Mouse (Mus musculus): ENCODE results near the gene Reck. TPM values are rescaled to one million over a fixed set of nuclear protein-coding genes. Genes with fewer than 3 reads are reported as not detected.
A peak's percentile ranks its signal among the peaks of the same experiment; 100 is the strongest.

Gene Reck
- polyA plus RNA-seq, 1 experiment from 2014 or later: 25.7 TPM

DNA sequence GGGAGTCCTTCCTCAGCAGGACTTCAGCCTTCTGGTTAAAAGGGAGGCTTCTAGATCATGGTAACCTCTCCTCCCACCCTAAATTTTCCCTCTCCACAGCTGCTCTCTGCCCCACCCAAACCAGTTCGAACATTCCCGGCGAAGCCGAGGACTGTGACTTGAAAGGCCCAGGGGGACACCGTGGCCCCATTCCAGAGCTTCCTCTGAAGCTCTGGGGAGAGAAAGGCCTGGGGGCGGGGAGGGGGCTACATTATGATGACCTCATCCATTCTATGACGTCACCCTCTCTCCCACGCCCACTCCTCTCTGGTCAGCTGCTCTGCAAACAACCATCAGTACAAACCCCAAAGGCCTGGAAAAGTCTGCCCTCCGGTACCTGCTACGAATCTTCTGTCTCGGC, 107.9 kb downstream of the Reck start, which contains the start of gene Ccin:
Gene Ccin (plus strand): TSS at position 303 of the 400 bp plus-strand sequence.
- H3K27ac ChIP-seq (replicated peaks; ENCODE audit: low read depth, low read length): 0 out of 2 replicates have a peak within 1 kb of the TSS, but pooled peaks have one; percentile 39
- peaks cover 12% of the 10 kb centered on the region for H3K4me1 ChIP-seq (ENCODE audit: control insufficient read depth, insufficient read depth, low read length)
- H3K9me3 ChIP-seq (ENCODE audit: control insufficient read depth, low read length): no peaks in the 10 kb centered on the region
- H3K9ac ChIP-seq (ENCODE audit: low read length): peak within 1 kb of the TSS; percentile 71
- H3K4me2 ChIP-seq (ENCODE audit: low read depth, severe bottlenecking): peak within 1 kb of the TSS; percentile 55
- DNase-seq (ENCODE audit: low spot score): no peak
- H3K36me3 ChIP-seq (ENCODE audit: control insufficient read depth, insufficient read depth, low read length): no peaks in the 10 kb centered on the region
- H3K4me3 ChIP-seq (ENCODE audit: low read depth, low read length): peak within 1 kb of the TSS; percentile 19
- 85% methylated on average over 11 of the region's 11 CpGs for WGBS
- ATAC-seq (ENCODE audit: insufficient number of reproducible peaks, low FRiP score, low TSS enrichment, low read depth): no peak
- H3K27me3 ChIP-seq (ENCODE audit: control insufficient read depth, insufficient read depth, low read length): no peaks in the 10 kb centered on the region

DNA sequence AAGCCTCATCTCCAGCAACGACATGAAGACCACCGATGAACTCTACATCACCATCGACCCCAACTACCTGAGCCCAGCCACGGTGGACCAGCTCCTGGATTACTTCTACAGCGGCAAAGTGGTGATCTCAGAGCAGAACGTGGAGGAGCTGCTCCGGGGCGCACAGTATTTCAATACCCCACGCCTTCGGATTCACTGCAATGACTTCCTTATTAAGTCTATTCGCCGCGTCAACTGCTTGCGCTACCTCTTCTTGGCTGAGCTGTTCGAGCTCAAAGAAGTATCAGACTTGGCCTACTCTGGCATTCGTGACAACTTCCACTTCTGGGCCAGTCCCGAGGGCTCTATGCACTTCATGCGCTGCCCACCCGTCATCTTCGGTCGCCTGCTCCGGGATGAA, 108.4 kb downstream of the Reck start:
- ATAC-seq (ENCODE audit: insufficient number of reproducible peaks, low FRiP score, low TSS enrichment, low read depth) (no peak), DNase-seq (ENCODE audit: low spot score) (no peak)
- 89% methylated on average over 22 of the region's 22 CpGs for WGBS
- Histone ChIP-seq H3K27me3 (ENCODE audit: control insufficient read depth, insufficient read depth, low read length) (no peaks in the 10 kb centered on the region), H3K9me3 (ENCODE audit: control insufficient read depth, low read length) (no peaks in the 10 kb centered on the region), H3K4me3 (ENCODE audit: low read depth, low read length) (no peak overlapping the region), H3K4me2 (ENCODE audit: low read depth, severe bottlenecking) (no peak overlapping the region), H3K4me1 (ENCODE audit: control insufficient read depth, insufficient read depth, low read length) (peaks cover 7% of the 10 kb centered on the region), H3K27ac (replicated peaks; ENCODE audit: low read depth, low read length) (no peak overlapping the region), H3K36me3 (ENCODE audit: control insufficient read depth, insufficient read depth, low read length) (no peaks in the 10 kb centered on the region), H3K9ac (ENCODE audit: low read length) (no peak overlapping the region)

DNA sequence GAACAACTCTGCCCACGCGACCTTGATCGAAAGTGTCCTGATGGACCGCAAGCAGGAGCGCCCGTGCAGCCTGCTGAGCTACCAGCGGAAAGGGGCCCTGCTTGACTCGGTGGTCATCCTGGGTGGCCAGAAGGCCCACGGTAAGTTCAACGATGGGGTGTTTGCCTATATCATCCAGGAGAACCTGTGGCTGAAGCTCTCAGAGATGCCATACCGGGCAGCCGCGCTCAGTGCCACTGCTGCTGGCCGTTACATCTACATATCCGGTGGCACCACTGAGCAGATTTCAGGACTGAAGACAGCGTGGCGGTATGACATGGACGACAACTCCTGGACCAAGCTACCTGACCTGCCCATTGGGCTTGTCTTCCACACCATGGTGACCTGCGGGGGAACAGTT, 109.0 kb downstream of the Reck start:
- H3K27ac ChIP-seq (replicated peaks; ENCODE audit: low read depth, low read length): no peak overlapping the region
- no peak for DNase-seq (ENCODE audit: low spot score)

DNA sequence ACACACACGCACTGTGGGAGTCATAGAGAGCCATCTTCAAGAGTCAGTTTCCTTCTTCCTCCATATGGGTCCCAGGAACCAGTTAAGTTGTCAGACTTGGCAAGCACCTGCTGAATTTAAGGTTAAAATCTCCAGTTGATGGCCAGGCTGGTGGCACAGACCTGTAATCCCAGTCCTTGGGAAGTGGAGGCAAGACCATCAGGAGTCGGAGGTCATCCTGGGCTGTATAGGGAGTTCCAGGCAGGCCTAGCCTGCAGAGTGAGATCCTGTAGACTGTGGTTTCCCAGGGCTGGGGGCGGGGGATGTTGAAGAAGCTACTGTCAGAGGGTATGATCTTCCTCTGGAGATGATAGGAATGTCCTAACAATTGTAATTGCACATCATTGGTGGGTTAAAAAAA, 113.6 kb downstream of the Reck start:
- no peaks in the 10 kb centered on the region for H3K36me3 ChIP-seq (ENCODE audit: control insufficient read depth, insufficient read depth, low read length)
- no peak overlapping the region for H3K4me3 ChIP-seq (ENCODE audit: low read depth, low read length)
- WGBS: 91% methylated on average over 3 of the region's 3 CpGs
- H3K27me3 ChIP-seq (ENCODE audit: control insufficient read depth, insufficient read depth, low read length): no peaks in the 10 kb centered on the region
- DNase-seq (ENCODE audit: low spot score) (peak; percentile 8), ATAC-seq (ENCODE audit: insufficient number of reproducible peaks, low FRiP score, low TSS enrichment, low read depth) (no peak)
- H3K9ac ChIP-seq (ENCODE audit: low read length): no peak overlapping the region
- no peak overlapping the region for H3K27ac ChIP-seq (replicated peaks; ENCODE audit: low read depth, low read length)
- H3K9me3 ChIP-seq (ENCODE audit: control insufficient read depth, low read length): no peaks in the 10 kb centered on the region
- no peak overlapping the region for H3K4me2 ChIP-seq (ENCODE audit: low read depth, severe bottlenecking)
- H3K4me1 ChIP-seq (ENCODE audit: control insufficient read depth, insufficient read depth, low read length): no peaks in the 10 kb centered on the region

More for the DNA sequence above, 109.0 kb downstream of the Reck start:
- no peak for ATAC-seq (ENCODE audit: insufficient number of reproducible peaks, low FRiP score, low TSS enrichment, low read depth)
- Histone ChIP-seq H3K4me1 (ENCODE audit: control insufficient read depth, insufficient read depth, low read length) (peaks cover 4% of the 10 kb centered on the region; the same call in 1 of the 2 replicates), H3K27me3 (ENCODE audit: control insufficient read depth, insufficient read depth, low read length) (no peaks in the 10 kb centered on the region), H3K4me3 (ENCODE audit: low read depth, low read length) (no peak overlapping the region), H3K9ac (ENCODE audit: low read length) (no peak overlapping the region), H3K9me3 (ENCODE audit: control insufficient read depth, low read length) (no peaks in the 10 kb centered on the region), H3K36me3 (ENCODE audit: control insufficient read depth, insufficient read depth, low read length) (no peaks in the 10 kb centered on the region), H3K4me2 (ENCODE audit: low read depth, severe bottlenecking) (no peak overlapping the region)
- 91% methylated on average over 19 of the region's 19 CpGs for WGBS

DNA sequence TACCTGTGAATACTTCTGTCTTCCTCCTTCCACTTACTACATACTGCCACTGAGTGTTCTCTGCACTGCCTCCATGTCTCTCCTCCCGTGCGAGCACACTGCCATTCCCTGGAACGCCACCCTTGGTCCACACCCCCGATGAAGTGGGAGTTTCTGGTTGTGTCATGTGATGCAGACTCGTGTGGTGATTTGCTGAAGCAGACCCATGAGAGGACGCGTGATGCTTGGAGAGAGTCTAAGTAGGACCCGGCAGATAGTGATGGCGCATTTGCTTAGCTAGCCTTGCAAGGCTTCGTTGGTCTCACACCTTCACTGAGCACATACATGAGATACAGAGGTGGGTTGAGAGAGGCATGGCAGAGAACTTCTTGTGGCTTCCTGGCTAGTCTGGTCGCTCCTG, 117.7 kb downstream of the Reck start:
- Histone ChIP-seq H3K9me3 (ENCODE audit: control insufficient read depth, low read length) (no peaks in the 10 kb centered on the region), H3K36me3 (ENCODE audit: control insufficient read depth, insufficient read depth, low read length) (no peaks in the 10 kb centered on the region), H3K4me1 (ENCODE audit: control insufficient read depth, insufficient read depth, low read length) (no peaks in the 10 kb centered on the region), H3K9ac (ENCODE audit: low read length) (no peak overlapping the region), H3K4me2 (ENCODE audit: low read depth, severe bottlenecking) (no peak overlapping the region), H3K27me3 (ENCODE audit: control insufficient read depth, insufficient read depth, low read length) (no peaks in the 10 kb centered on the region), H3K27ac (replicated peaks; ENCODE audit: low read depth, low read length) (no peak overlapping the region), H3K4me3 (ENCODE audit: low read depth, low read length) (no peak overlapping the region)
- ATAC-seq (ENCODE audit: insufficient number of reproducible peaks, low FRiP score, low TSS enrichment, low read depth): no peak
- 90% methylated on average over 11 of the region's 11 CpGs for WGBS
- no peak for DNase-seq (ENCODE audit: low spot score)

DNA sequence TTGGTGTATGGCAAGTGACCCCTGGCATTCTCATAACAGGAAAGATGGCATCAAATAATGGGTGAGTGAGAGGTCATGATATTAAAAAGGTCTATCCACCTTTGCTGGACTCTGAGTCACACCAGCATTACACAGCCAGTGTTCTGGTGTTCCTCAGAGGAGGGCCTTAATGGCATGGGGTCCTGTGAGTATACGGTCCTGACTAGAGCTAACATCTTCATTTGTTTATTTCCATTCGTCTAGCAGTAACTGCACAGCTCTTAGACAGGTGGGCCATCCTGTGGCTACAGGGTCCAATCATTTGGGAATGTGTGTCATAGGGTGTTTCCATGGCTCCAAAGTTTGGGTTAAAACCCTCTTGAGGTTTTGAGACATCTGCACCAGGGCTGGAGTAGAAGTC, 119.0 kb downstream of the Reck start:
- ATAC-seq (ENCODE audit: insufficient number of reproducible peaks, low FRiP score, low TSS enrichment, low read depth): no peak
- Histone ChIP-seq H3K27ac (replicated peaks; ENCODE audit: low read depth, low read length) (no peak overlapping the region), H3K4me1 (ENCODE audit: control insufficient read depth, insufficient read depth, low read length) (no peaks in the 10 kb centered on the region), H3K27me3 (ENCODE audit: control insufficient read depth, insufficient read depth, low read length) (no peaks in the 10 kb centered on the region), H3K36me3 (ENCODE audit: control insufficient read depth, insufficient read depth, low read length) (no peaks in the 10 kb centered on the region), H3K4me3 (ENCODE audit: low read depth, low read length) (no peak overlapping the region), H3K9me3 (ENCODE audit: control insufficient read depth, low read length) (no peaks in the 10 kb centered on the region; the same call in 1 of the 2 replicates), H3K9ac (ENCODE audit: low read length) (no peak overlapping the region), H3K4me2 (ENCODE audit: low read depth, severe bottlenecking) (no peak overlapping the region)
- 68% methylated on average over 2 of the region's 2 CpGs for WGBS
- no peak for DNase-seq (ENCODE audit: low spot score)

Other genes with a start within 250 kb of the Reck start
- gene Npr2, start 243.6 kb upstream of the Reck start, polyA plus RNA-seq (2014; fragmentation: Nextera tagmentation; extraction: Ambion mirVana): 7.9 and 8.1 TPM in 2 replicates
- 0.89 and 1.1 TPM in 2 replicates for gene Spag8, start 221.9 kb upstream of the Reck start, polyA plus RNA-seq (2014; fragmentation: Nextera tagmentation; extraction: Ambion mirVana)
- gene Hint2, start 219.1 kb upstream of the Reck start, polyA plus RNA-seq (2014; fragmentation: Nextera tagmentation; extraction: Ambion mirVana): 71.4 and 73.9 TPM in 2 replicates
- 2.7 and 2.8 TPM in 2 replicates for gene Tmem8b, start 206.6 kb upstream of the Reck start, polyA plus RNA-seq (2014; fragmentation: Nextera tagmentation; extraction: Ambion mirVana)
- 2.6 and 3.0 TPM in 2 replicates for gene Fam221b, start 206.4 kb upstream of the Reck start, polyA plus RNA-seq (2014; fragmentation: Nextera tagmentation; extraction: Ambion mirVana)
- not detected in 2 replicates for gene Olfr70, start 174.7 kb upstream of the Reck start, polyA plus RNA-seq (2014; fragmentation: Nextera tagmentation; extraction: Ambion mirVana)
- gene Olfr71, start 165.3 kb upstream of the Reck start, polyA plus RNA-seq (2014; fragmentation: Nextera tagmentation; extraction: Ambion mirVana): not detected in 2 replicates
- gene Hrct1, start 148.3 kb upstream of the Reck start, polyA plus RNA-seq (2014; fragmentation: Nextera tagmentation; extraction: Ambion mirVana): 0.29 TPM in 1 of 2 replicates, not detected in the other
- 0.20 and 0.27 TPM in 2 replicates for gene Spaar, start 145.5 kb upstream of the Reck start, polyA plus RNA-seq (2014; fragmentation: Nextera tagmentation; extraction: Ambion mirVana)
- gene Olfr159, start 104.5 kb upstream of the Reck start, polyA plus RNA-seq (2014; fragmentation: Nextera tagmentation; extraction: Ambion mirVana): not detected in 2 replicates
- 0.16 and 0.34 TPM in 2 replicates for gene Olfr156, start 51.6 kb upstream of the Reck start, polyA plus RNA-seq (2014; fragmentation: Nextera tagmentation; extraction: Ambion mirVana)
- gene Olfr157, start 35.3 kb upstream of the Reck start, polyA plus RNA-seq (2014; fragmentation: Nextera tagmentation; extraction: Ambion mirVana): not detected in 2 replicates
- not detected in 2 replicates for gene Olfr155, start 24.0 kb upstream of the Reck start, polyA plus RNA-seq (2014; fragmentation: Nextera tagmentation; extraction: Ambion mirVana)
- gene Glipr2, start 81.9 kb downstream of the Reck start, polyA plus RNA-seq (2014; fragmentation: Nextera tagmentation; extraction: Ambion mirVana): 70.4 and 75.2 TPM in 2 replicates
- gene Ccin, start 108.0 kb downstream of the Reck start, polyA plus RNA-seq (2014; fragmentation: Nextera tagmentation; extraction: Ambion mirVana): not detected in 2 replicates
- 251 and 264 TPM in 2 replicates for gene Clta, start 128.9 kb downstream of the Reck start, polyA plus RNA-seq (2014; fragmentation: Nextera tagmentation; extraction: Ambion mirVana)
- 20.7 and 20.8 TPM in 2 replicates for gene Gne, start 208.6 kb downstream of the Reck start, polyA plus RNA-seq (2014; fragmentation: Nextera tagmentation; extraction: Ambion mirVana)

All from limb, embryonic 11.5 days (tissue).